Comparison of ENCODE assay signal across 8 mouse cellular contexts in genomic region chr4:141734446-141735205, GRCm38 (mm10). TPM values are rescaled to one million over a fixed set of nuclear protein-coding genes. Genes with fewer than 3 reads are reported as not detected.
DNase-seq lines count a peak whose midpoint lies in the region; ATAC-seq and TF ChIP-seq lines count a peak whose summit lies in the region.

No protein-coding gene starts in this region.

- TF ChIP-seq CTCF in thymus, adult 2 months (IDR thresholded peaks at IDR 0.05; ENCODE audit: borderline replicate concordance, control insufficient read depth, extremely low read depth, insufficient read depth, low read length, poor library complexity), result peak; percentile 54; the same call in 1 of the 2 replicates

- H3K4me2 ChIP-seq in lung, embryonic 16.5 days (ENCODE audit: low read depth, low read length), result peak overlapping the region; percentile 54

- H3K4me3 ChIP-seq in hindbrain, embryonic 10.5 days, result peak overlapping the region; percentile 53
- peak overlapping the region; percentile 39 for H3K4me3 ChIP-seq in lung, embryonic 16.5 days (ENCODE audit: low read length)
- peak overlapping the region; percentile 4; the same call in 1 of the 2 replicates for H3K4me3 ChIP-seq in thymus, adult 2 months (ENCODE audit: control insufficient read depth, insufficient read depth, low read length)

- peak; percentile 86 for DNase-seq in Muller cell, postnatal 12 days (ENCODE audit: inconsistent ontology term)
- DNase-seq in cerebellum, adult 9-10 months, result peak; percentile 92
- peak; percentile 94 for DNase-seq in hindbrain, embryonic 10.5 days (ENCODE audit: low spot score)
- DNase-seq in layer of hippocampus, adult 9-11 months, result peak; percentile 96
- peak; percentile 88 for DNase-seq in ovary, adult 18-20 months (ENCODE audit: low spot score)
- DNase-seq in thymus, adult 2 months, result peak; percentile 90

- peak; percentile 96 for ATAC-seq in frontal cortex, adult (ENCODE audit: low TSS enrichment)
- peak; percentile 97 for ATAC-seq in lung, embryonic 16.5 days (ENCODE audit: low read depth)

- WGBS in hindbrain, embryonic 10.5 days, result 7% methylated on average over 24 of the region's 24 CpGs
- WGBS in lung, embryonic 16.5 days, result 5% methylated on average over 24 of the region's 24 CpGs
- 10% methylated on average over 24 of the region's 24 CpGs for WGBS in thymus, adult 2 months

- no peaks in the 10 kb centered on the region for H3K36me3 ChIP-seq in hindbrain, embryonic 10.5 days
- H3K36me3 ChIP-seq in lung, embryonic 16.5 days (ENCODE audit: control insufficient read depth, insufficient read depth, low read length), result no peaks in the 10 kb centered on the region
- no peaks in the 10 kb centered on the region for H3K36me3 ChIP-seq in thymus, adult 2 months (ENCODE audit: control insufficient read depth, insufficient read depth, low read length)

- peak overlapping the region; percentile 40; the same call in 1 of the 2 replicates for H3K9ac ChIP-seq in lung, embryonic 16.5 days (ENCODE audit: low read length)

- H3K27ac ChIP-seq in hindbrain, embryonic 10.5 days, result peak overlapping the region; percentile 83
- H3K27ac ChIP-seq in lung, embryonic 16.5 days (ENCODE audit: low read length), result peak overlapping the region; percentile 37
- no peak overlapping the region for H3K27ac ChIP-seq in thymus, adult 2 months (ENCODE audit: control insufficient read depth, insufficient read depth, low read length)

- peaks cover 13% of the 10 kb centered on the region for H3K4me1 ChIP-seq in hindbrain, embryonic 10.5 days (replicated peaks)
- H3K4me1 ChIP-seq in lung, embryonic 16.5 days (replicated peaks; ENCODE audit: control insufficient read depth, insufficient read depth, low read length), result peaks cover 4% of the 10 kb centered on the region
- peaks cover 2% of the 10 kb centered on the region; the same call in 1 of the 2 replicates for H3K4me1 ChIP-seq in thymus, adult 2 months (replicated peaks; ENCODE audit: control insufficient read depth, insufficient read depth, low read length)

- no peaks in the 10 kb centered on the region for H3K9me3 ChIP-seq in hindbrain, embryonic 10.5 days
- no peaks in the 10 kb centered on the region for H3K9me3 ChIP-seq in lung, embryonic 16.5 days (ENCODE audit: control insufficient read depth, low read length)

- TF ChIP-seq POLR2A in thymus, adult 2 months (IDR thresholded peaks at IDR 0.05; ENCODE audit: control insufficient read depth, extremely low read depth, insufficient read depth, low read length, poor library complexity), result peak; percentile 40; the same call in 1 of the 2 replicates

- peaks cover 5% of the 10 kb centered on the region; the same call in 1 of the 2 replicates for H3K27me3 ChIP-seq in hindbrain, embryonic 10.5 days (ENCODE audit: insufficient read depth, poor library complexity, severe bottlenecking)
- no peaks in the 10 kb centered on the region for H3K27me3 ChIP-seq in lung, embryonic 16.5 days (ENCODE audit: control insufficient read depth, insufficient read depth, low read depth, low read length)
- no peaks in the 10 kb centered on the region for H3K27me3 ChIP-seq in thymus, adult 2 months (ENCODE audit: control insufficient read depth, insufficient read depth, low read length)

RNA-seq across cellular contexts. Expression of gene Ddi2, which starts 11.4 kb away (rescaled TPM):
- 20.8 and 28.4 TPM in 2 replicates for polyA plus RNA-seq in hindbrain, embryonic 10.5 days (2016; fragmentation: Nextera tagmentation; extraction: Ambion mirVana)
- polyA plus RNA-seq in lung, embryonic 16.5 days (2015; fragmentation: Nextera tagmentation; extraction: Ambion mirVana), result 18.1 and 18.3 TPM in 2 replicates
- polyA plus RNA-seq in thymus, adult 2 months (2012; rRNA removed), result 15.6 and 25.5 TPM in 2 replicates

RNA-seq across cellular contexts. Expression of gene Agmat, which starts 11.8 kb away (rescaled TPM):
- not detected in 2 replicates for polyA plus RNA-seq in hindbrain, embryonic 10.5 days (2016; fragmentation: Nextera tagmentation; extraction: Ambion mirVana)
- 0.21 and 1.4 TPM in 2 replicates for polyA plus RNA-seq in lung, embryonic 16.5 days (2015; fragmentation: Nextera tagmentation; extraction: Ambion mirVana)
- 0.18 and 0.92 TPM in 2 replicates for polyA plus RNA-seq in thymus, adult 2 months (2012; rRNA removed)

RNA-seq across cellular contexts. Expression of gene Rsc1a1, which starts 49.2 kb away (rescaled TPM):
- 2.9 TPM in 1 of 2 replicates, not detected in the other for polyA plus RNA-seq in hindbrain, embryonic 10.5 days (2016; fragmentation: Nextera tagmentation; extraction: Ambion mirVana)
- polyA plus RNA-seq in lung, embryonic 16.5 days (2015; fragmentation: Nextera tagmentation; extraction: Ambion mirVana), result not detected in 2 replicates
- 8.5 and 14.4 TPM in 2 replicates for polyA plus RNA-seq in thymus, adult 2 months (2012; rRNA removed)

RNA-seq across cellular contexts. Expression of gene Dnajc16, which starts 56.1 kb away (rescaled TPM):
- 4.5 and 5.5 TPM in 2 replicates for polyA plus RNA-seq in hindbrain, embryonic 10.5 days (2016; fragmentation: Nextera tagmentation; extraction: Ambion mirVana)
- 4.3 and 4.7 TPM in 2 replicates for polyA plus RNA-seq in lung, embryonic 16.5 days (2015; fragmentation: Nextera tagmentation; extraction: Ambion mirVana)
- 11.8 and 11.9 TPM in 2 replicates for polyA plus RNA-seq in thymus, adult 2 months (2012; rRNA removed)

RNA-seq across cellular contexts. Expression of gene Casp9, which starts 58.8 kb away (rescaled TPM):
- polyA plus RNA-seq in hindbrain, embryonic 10.5 days (2016; fragmentation: Nextera tagmentation; extraction: Ambion mirVana), result 25.5 and 27.0 TPM in 2 replicates
- polyA plus RNA-seq in lung, embryonic 16.5 days (2015; fragmentation: Nextera tagmentation; extraction: Ambion mirVana), result 23.9 and 24.6 TPM in 2 replicates
- 16.0 and 16.9 TPM in 2 replicates for polyA plus RNA-seq in thymus, adult 2 months (2012; rRNA removed)
